Mouse (Mus musculus) spleen, embryonic (tissue): ENCODE results near the gene Fndc3b.

Experiments used
- CTCF ChIA-PET: fragments of 350-600 bp; sonication (Branson Sonifier 250); formaldehyde crosslinking; loops from one replicate; lab custom pipeline; 2022; lab: Charles Lee

The Fndc3b gene

GRCm38 (mm10) chr3:27709096-27709905, 1.8 kb downstream of the Fndc3b start:
- CTCF ChIA-PET = no interaction called here

GRCm38 (mm10) chr3:27708581-27708980, 2.5 kb downstream of the Fndc3b start:
- CTCF ChIA-PET = no interaction called here

- CTCF ChIA-PET = no interaction called here
Observed at GRCm38 (mm10) chr3:27705761-27706160, 5.3 kb downstream of the Fndc3b start.

- CTCF ChIA-PET = no interaction called here
Observed at GRCm38 (mm10) chr3:27705056-27705455, 6.1 kb downstream of the Fndc3b start.

- CTCF ChIA-PET = no interaction called here
Observed at GRCm38 (mm10) chr3:27704641-27705040, 6.5 kb downstream of the Fndc3b start.

- CTCF ChIA-PET = no interaction called here
Observed at GRCm38 (mm10) chr3:27703531-27703930, 7.6 kb downstream of the Fndc3b start.

- CTCF ChIA-PET = no interaction called here
Observed at GRCm38 (mm10) chr3:27703081-27703480, 8.0 kb downstream of the Fndc3b start.

GRCm38 (mm10) chr3:27698671-27699070, 12.4 kb downstream of the Fndc3b start:
- CTCF ChIA-PET = no interaction called here

GRCm38 (mm10) chr3:27696449-27696797, 14.7 kb downstream of the Fndc3b start:
- CTCF ChIA-PET = no interaction called here

GRCm38 (mm10) chr3:27695612-27696448, 15.3 kb downstream of the Fndc3b start:
- CTCF ChIA-PET = no interaction called here

- CTCF ChIA-PET = no interaction called here
Observed at GRCm38 (mm10) chr3:27694586-27694985, 16.5 kb downstream of the Fndc3b start.

GRCm38 (mm10) chr3:27694111-27694510, 17.0 kb downstream of the Fndc3b start:
- CTCF ChIA-PET = no interaction called here

- CTCF ChIA-PET = no interaction called here
Observed at GRCm38 (mm10) chr3:27691486-27692160, 19.5 kb downstream of the Fndc3b start.

GRCm38 (mm10) chr3:27690030-27690429, 21.1 kb downstream of the Fndc3b start:
- CTCF ChIA-PET = no interaction called here

- CTCF ChIA-PET = no interaction called here
Observed at GRCm38 (mm10) chr3:27689149-27689865, 21.8 kb downstream of the Fndc3b start.

- CTCF ChIA-PET = no interaction called here
Observed at GRCm38 (mm10) chr3:27686732-27687491, 24.2 kb downstream of the Fndc3b start.

- CTCF ChIA-PET = no interaction called here
Observed at GRCm38 (mm10) chr3:27685650-27686208, 25.4 kb downstream of the Fndc3b start.

- CTCF ChIA-PET = no interaction called here
Observed at GRCm38 (mm10) chr3:27685134-27685533, 26.0 kb downstream of the Fndc3b start.

- CTCF ChIA-PET = no interaction called here
Observed at GRCm38 (mm10) chr3:27683374-27683773, 27.7 kb downstream of the Fndc3b start.

GRCm38 (mm10) chr3:27677574-27677973, 33.5 kb downstream of the Fndc3b start:
- CTCF ChIA-PET = no interaction called here

- CTCF ChIA-PET = no interaction called here
Observed at GRCm38 (mm10) chr3:27673660-27674059, 37.4 kb downstream of the Fndc3b start.
